Mouse (Mus musculus) CH12.LX (cell line): ENCODE measurements around the gene Pkn3. TPM values are rescaled to one million over a fixed set of nuclear protein-coding genes. Genes with fewer than 3 reads are reported as not detected.

Experiments
- DNase-seq: peaks from one replicate; pipeline ENCODE4 v3.0.0-alpha.2; 2013; ENCODE audit errors: extremely low read depth
- H3K27ac ChIP-seq: 2 replicates; pipeline ENCODE4 v1.5.1; 2012; ENCODE audit warnings: low read depth, mild to moderate bottlenecking, control low read depth, moderate library complexity; ENCODE audit not compliant: insufficient read depth
- H3K27me3 ChIP-seq: replicated peaks from 2 replicates; pipeline ENCODE3; 2012; ENCODE audit warnings: inconsistent platforms
- H3K36me3 ChIP-seq, 2 experiments: replicated peaks in 1 of 2; 2 replicates each; pipeline versions ENCODE3 to v1.6.1; 2012; ENCODE audit warnings: inconsistent platforms in 1 of 2, low read length in 1 of 2, mild to moderate bottlenecking in 1 of 2, mixed read lengths in 1 of 2, moderate library complexity in 1 of 2; ENCODE audit not compliant: control insufficient read depth in 1 of 2, insufficient read depth in 1 of 2
- H3K4me1 ChIP-seq, 2 experiments: 2 replicates each; pipeline ENCODE4 v1.6.1; 2012; ENCODE audit warnings: inconsistent platforms in 1 of 2, moderate library complexity in 1 of 2; ENCODE audit not compliant: insufficient read depth in 2 of 2, control insufficient read depth in 1 of 2
- H3K4me2 ChIP-seq: 2 replicates; pipeline ENCODE4 v1.6.1; 2012; ENCODE audit warnings: low read depth, mild to moderate bottlenecking, control low read depth; ENCODE audit not compliant: poor library complexity, insufficient read depth, severe bottlenecking
- H3K4me3 ChIP-seq, 3 experiments: fragments of 150-350 bp in 1 of 3; sonication (generic) in 1 of 3; replicated peaks in 1 of 3; 2 replicates each; pipeline versions ENCODE3 to v1.5.1; 2011 to 2012; ENCODE audit warnings: low read depth in 2 of 3, low read length in 2 of 3, mild to moderate bottlenecking in 2 of 3, moderate library complexity in 2 of 3, control low read depth in 1 of 3, improper control_type of control experiment in 1 of 3, inconsistent platforms in 1 of 3, mixed read lengths in 1 of 3; ENCODE audit not compliant: poor library complexity in 1 of 3
- H3K79me2 ChIP-seq: replicated peaks from 2 replicates; pipeline ENCODE4 v1.6.1; 2012; ENCODE audit warnings: mild to moderate bottlenecking, moderate library complexity; ENCODE audit not compliant: control insufficient read depth, poor library complexity, insufficient read depth, severe bottlenecking; ENCODE audit errors: extremely low read depth
- H3K9ac ChIP-seq: 2 replicates; pipeline ENCODE4 v1.6.1; 2012; ENCODE audit warnings: low read depth, mild to moderate bottlenecking, control low read depth, moderate library complexity; ENCODE audit not compliant: insufficient read depth
- H3K9me3 ChIP-seq: replicated peaks from 2 replicates; pipeline ENCODE3; 2012; ENCODE audit warnings: low read length, inconsistent platforms, mixed read lengths
- BHLHE40 ChIP-seq: IDR thresholded peaks from 2 replicates; pipeline ENCODE4 v1.6.1; 2011; ENCODE audit warnings: mild to moderate bottlenecking, low read depth, low read length, improper control_type of control experiment
- CHD1 ChIP-seq: IDR thresholded peaks from 2 replicates; pipeline ENCODE4 v1.6.1; 2012; ENCODE audit warnings: low read depth, low read length, improper control_type of control experiment, inconsistent platforms
- CHD2 ChIP-seq: IDR thresholded peaks from 2 replicates; pipeline ENCODE4 v1.6.1; 2011; ENCODE audit warnings: low read length, improper control_type of control experiment
- CTCF ChIP-seq, 2 experiments: IDR thresholded peaks in 1 of 2; conservative IDR thresholded peaks in 1 of 2; 2 replicates each; pipeline ENCODE4 v1.5.1; 2011 to 2012; ENCODE audit warnings: low read depth in 2 of 2, low read length in 2 of 2, improper control_type of control experiment in 1 of 2, inconsistent platforms in 1 of 2, mild to moderate bottlenecking in 1 of 2, moderate library complexity in 1 of 2
- E2F4 ChIP-seq: IDR thresholded peaks from 2 replicates; pipeline ENCODE4 v1.6.1; 2011; ENCODE audit warnings: low read depth, low read length, improper control_type of control experiment; ENCODE audit not compliant: insufficient replicate concordance
- ELF1 ChIP-seq: IDR thresholded peaks from 2 replicates; pipeline ENCODE4 v1.6.1; 2014; ENCODE audit warnings: low read depth, mild to moderate bottlenecking, inconsistent platforms, low read length, improper control_type of control experiment
- EP300 ChIP-seq: IDR thresholded peaks from 2 replicates; pipeline ENCODE4 v1.6.1; 2011; ENCODE audit warnings: low read length, improper control_type of control experiment
- ETS1 ChIP-seq: conservative IDR thresholded peaks from 2 replicates; pipeline ENCODE4 v1.6.1; 2012; ENCODE audit warnings: low read depth, mild to moderate bottlenecking, inconsistent platforms, low read length, improper control_type of control experiment, moderate library complexity
- GABPA ChIP-seq: IDR thresholded peaks from 2 replicates; pipeline ENCODE4 v1.6.1; 2012; ENCODE audit warnings: low read depth, low read length, improper control_type of control experiment, inconsistent platforms; ENCODE audit not compliant: insufficient replicate concordance
- HCFC1 ChIP-seq: IDR thresholded peaks from 2 replicates; pipeline ENCODE4 v1.6.1; 2012; ENCODE audit warnings: low read depth, mild to moderate bottlenecking, inconsistent platforms, low read length, improper control_type of control experiment
- IRF4 ChIP-seq: IDR thresholded peaks from 2 replicates; pipeline ENCODE4 v1.6.1; 2014; ENCODE audit warnings: low read depth, mild to moderate bottlenecking, inconsistent platforms, low read length, improper control_type of control experiment
- JUN ChIP-seq: IDR thresholded peaks from 2 replicates; pipeline ENCODE4 v1.6.1; 2011; ENCODE audit warnings: low read depth, mild to moderate bottlenecking, low read length, improper control_type of control experiment, moderate library complexity; ENCODE audit not compliant: insufficient read depth
- JUND ChIP-seq: conservative IDR thresholded peaks from 2 replicates; pipeline ENCODE4 v1.6.1; 2011; ENCODE audit warnings: low read depth, low read length, improper control_type of control experiment
- KAT2A ChIP-seq: IDR thresholded peaks from 2 replicates; pipeline ENCODE4 v1.6.1; 2012; ENCODE audit warnings: low read length, improper control_type of control experiment, inconsistent platforms; ENCODE audit not compliant: insufficient replicate concordance
- MAFK ChIP-seq: IDR thresholded peaks from 2 replicates; pipeline ENCODE4 v1.6.1; 2011; ENCODE audit warnings: low read length, improper control_type of control experiment; ENCODE audit not compliant: insufficient replicate concordance
- MAX ChIP-seq: IDR thresholded peaks from 2 replicates; pipeline ENCODE4 v1.6.1; 2011; ENCODE audit warnings: low read length, improper control_type of control experiment
- MAZ ChIP-seq: IDR thresholded peaks from 2 replicates; pipeline ENCODE4 v1.6.1; 2012; ENCODE audit warnings: low read depth, mild to moderate bottlenecking, inconsistent platforms, low read length, improper control_type of control experiment, moderate library complexity
- MEF2A ChIP-seq: IDR thresholded peaks from 2 replicates; pipeline ENCODE4 v1.6.1; 2014; ENCODE audit warnings: low read depth, mild to moderate bottlenecking, inconsistent platforms, low read length, improper control_type of control experiment, borderline replicate concordance
- MXI1 ChIP-seq: IDR thresholded peaks from 2 replicates; pipeline ENCODE4 v1.6.1; 2011; ENCODE audit warnings: mild to moderate bottlenecking, low read depth, low read length, improper control_type of control experiment
- MYC ChIP-seq: IDR thresholded peaks from 2 replicates; pipeline ENCODE4 v1.6.1; 2011; ENCODE audit warnings: low read depth, mild to moderate bottlenecking, improper control_type of control experiment, low read length
- NELFE ChIP-seq: IDR thresholded peaks from 2 replicates; pipeline ENCODE4 v1.6.1; 2011; ENCODE audit warnings: low read depth, low read length, improper control_type of control experiment
- NRF1 ChIP-seq: IDR thresholded peaks from 2 replicates; pipeline ENCODE4 v1.6.1; 2014; ENCODE audit warnings: low read depth, mild to moderate bottlenecking, inconsistent platforms, low read length, improper control_type of control experiment, moderate library complexity
- PAX5 ChIP-seq: IDR thresholded peaks from 2 replicates; pipeline ENCODE4 v1.6.1; 2012; ENCODE audit warnings: low read length, inconsistent platforms, mixed read lengths
- POLR2A ChIP-seq: IDR thresholded peaks from 2 replicates; pipeline ENCODE4 v1.6.1; 2011; ENCODE audit warnings: low read depth, mild to moderate bottlenecking, improper control_type of control experiment, low read length
- POLR2AphosphoS2 ChIP-seq: IDR thresholded peaks from 2 replicates; pipeline ENCODE4 v1.6.1; 2011; ENCODE audit warnings: low read depth, low read length, improper control_type of control experiment
- RAD21 ChIP-seq: IDR thresholded peaks from 2 replicates; pipeline ENCODE4 v1.6.1; 2011; ENCODE audit warnings: low read depth, mild to moderate bottlenecking, low read length, improper control_type of control experiment, moderate library complexity
- RCOR1 ChIP-seq: conservative IDR thresholded peaks from 2 replicates; pipeline ENCODE4 v1.6.1; 2012; ENCODE audit warnings: low read depth, mild to moderate bottlenecking, inconsistent platforms, low read length, improper control_type of control experiment
- SIN3A ChIP-seq: IDR thresholded peaks from 2 replicates; pipeline ENCODE4 v1.6.1; 2012; ENCODE audit warnings: low read length, improper control_type of control experiment, inconsistent platforms
- SMC3 ChIP-seq: IDR thresholded peaks from 2 replicates; pipeline ENCODE4 v1.6.1; 2011; ENCODE audit warnings: low read depth, low read length, improper control_type of control experiment
- TBP ChIP-seq: conservative IDR thresholded peaks from 2 replicates; pipeline ENCODE4 v1.6.1; 2011; ENCODE audit warnings: low read depth, low read length, improper control_type of control experiment
- TCF12 ChIP-seq: IDR thresholded peaks from 2 replicates; pipeline ENCODE4 v1.6.1; 2014; ENCODE audit warnings: low read depth, mild to moderate bottlenecking, inconsistent platforms, low read length, improper control_type of control experiment
- UBTF ChIP-seq: IDR thresholded peaks from 2 replicates; pipeline ENCODE4 v1.6.1; 2012; ENCODE audit warnings: low read depth, mild to moderate bottlenecking, inconsistent platforms, low read length, improper control_type of control experiment, moderate library complexity
- USF1 ChIP-seq: IDR thresholded peaks from 2 replicates; pipeline ENCODE4 v1.6.1; 2014; ENCODE audit warnings: low read depth, mild to moderate bottlenecking, inconsistent platforms, low read length, improper control_type of control experiment
- USF2 ChIP-seq: conservative IDR thresholded peaks from 2 replicates; pipeline ENCODE4 v1.6.1; 2011; ENCODE audit warnings: low read depth, low read length, improper control_type of control experiment
- ZC3H11A ChIP-seq: IDR thresholded peaks from 2 replicates; pipeline ENCODE4 v1.6.1; 2012; ENCODE audit warnings: low read depth, mild to moderate bottlenecking, inconsistent platforms, low read length, improper control_type of control experiment
- ZKSCAN1 ChIP-seq: IDR thresholded peaks from 2 replicates; pipeline ENCODE4 v1.6.1; 2012; ENCODE audit warnings: low read depth, inconsistent platforms, low read length, improper control_type of control experiment, borderline replicate concordance
- ZMIZ1 ChIP-seq: IDR thresholded peaks from 2 replicates; pipeline ENCODE4 v1.6.1; 2012; ENCODE audit warnings: low read depth, mild to moderate bottlenecking, inconsistent platforms, low read length, improper control_type of control experiment
- ZNF384 ChIP-seq: IDR thresholded peaks from 2 replicates; pipeline ENCODE4 v1.6.1; 2012; ENCODE audit warnings: low read depth, low read length, improper control_type of control experiment, inconsistent platforms
- dilution Hi-C: fragments of 300-500 bp; cut with MboI; formaldehyde crosslinking; loops from 2 replicates; pipeline ENCODE4 v1.14.3; 2020; ENCODE audit warnings: low sequenced_read_pairs; ENCODE audit not compliant: extremely low pct_unique_long_range_greater_than_20kb, extremely low pct_ligation_motif_present
- in situ Hi-C: fragments of 300-500 bp; cut with MboI; formaldehyde crosslinking; loops from 3 replicates; pipeline ENCODE4 v1.14.3; 2019; ENCODE audit warnings: low sequenced_read_pairs, low pct_ligation_motif_present, low pct_unique_long_range_greater_than_20kb, mixed read lengths
- polyA plus RNA-seq: library from polyadenylated mRNA; unstranded; fragments of >175 nt; gene quantifications from 2 replicates; pipeline ENCODE4 v1.2.1, GENCODE M21; 2012; ENCODE audit warnings: low read depth; ENCODE audit not compliant: insufficient read length
- total RNA-seq, 2 experiments: library from RNA; depleted of rRNA; stranded (reverse); fragments of 300-350 nt in 1 of 2; fragments of >200 nt in 1 of 2; gene quantifications; 2 replicates each; pipeline ENCODE4 v1.2.3; 2012 to 2014

Gene Pkn3
- total and polyA plus RNA-seq, 3 experiments = 4.7 to 8.3 (median 6.7) TPM

- in situ Hi-C loops = loop anchor here (5.0 kb wide), 1 partner anchor 48 kb away; the partner anchor contains the start of gene Endog
Measured at GRCm38 (mm10) chr2:30124472-30125274, 47.2 kb downstream of the Pkn3 start, which contains the start of gene Zer1. Gene Zer1 (minus strand): TSS chr2:30124585.

DNA sequence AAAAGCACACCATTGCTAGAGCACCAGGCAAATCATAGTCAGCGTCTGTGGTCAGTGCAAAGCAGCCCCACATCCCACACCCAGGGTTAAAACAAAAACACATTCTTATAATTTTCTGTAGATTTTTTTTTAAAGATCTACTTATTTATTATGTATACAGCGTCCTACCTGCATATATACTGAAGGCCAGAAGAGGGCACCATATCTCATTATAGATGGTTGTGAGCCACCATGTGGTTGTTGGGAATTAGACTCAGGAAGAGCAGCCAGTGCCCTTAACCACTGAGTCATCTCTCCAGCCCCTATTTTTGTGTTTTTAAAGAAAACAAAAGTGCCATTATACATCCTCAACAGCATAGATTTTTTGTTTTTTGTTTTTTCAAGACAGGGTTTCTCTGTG is 51.3 kb downstream of the Pkn3 start:
- Histone ChIP-seq H3K4me2 (no peak overlapping the region), H3K27ac (no peak overlapping the region), H3K36me3 (no peaks in the 10 kb centered on the region), H3K4me3 (no peak overlapping the region), H3K79me2 (no peaks in the 10 kb centered on the region), H3K4me1 (peaks cover 0 to 18% of the 10 kb centered on the region in 2 experiments; a peak in 2 of 4 replicates), H3K27me3 (no peaks in the 10 kb centered on the region), H3K9ac (no peak overlapping the region), H3K9me3 (no peaks in the 10 kb centered on the region)
- DNase-seq = peak; percentile 49
- dilution Hi-C loops (no loop called here), in situ Hi-C loops (no loop called here)
- no peak for TF ChIP-seq CHD1
- TF ChIP-seq POLR2AphosphoS2 = no peak
- TF ChIP-seq TBP = no peak
- no peak for TF ChIP-seq PAX5
- TF ChIP-seq ZKSCAN1 = no peak
- TF ChIP-seq GABPA = no peak
- no peak for TF ChIP-seq KAT2A
- TF ChIP-seq JUND = no peak
- TF ChIP-seq MAFK = no peak
- TF ChIP-seq NELFE = no peak
- no peak for TF ChIP-seq ETS1
- TF ChIP-seq EP300 = no peak
- TF ChIP-seq MYC = peak; percentile 91
- TF ChIP-seq NRF1 = no peak
- peak; percentile 58 for TF ChIP-seq SMC3
- TF ChIP-seq MAX = peak; percentile 48; the same call in 1 of the 2 replicates

More at GRCm38 (mm10) chr2:30124472-30125274, 47.2 kb downstream of the Pkn3 start, which contains the start of gene Zer1:
- H3K27me3 ChIP-seq = no peaks in the 10 kb centered on the region
- H3K4me2 ChIP-seq = peak within 1 kb of the TSS; percentile 63
- DNase-seq = peak; percentile 90
- dilution Hi-C loops = no loop called here
- no peaks in the 10 kb centered on the region for H3K9me3 ChIP-seq
- peaks cover 0 to 24% of the 10 kb centered on the region in 2 experiments for H3K36me3 ChIP-seq
- peak within 1 kb of the TSS; percentile 86 for H3K9ac ChIP-seq
- peaks cover 4 to 34% of the 10 kb centered on the region in 2 experiments for H3K4me1 ChIP-seq
- H3K27ac ChIP-seq = peak within 1 kb of the TSS; percentile 35
- no peak for TF ChIP-seq ZNF384
- TF ChIP-seq SIN3A = peak; percentile 91
- TF ChIP-seq ZKSCAN1 = no peak
- peak; percentile 88 for TF ChIP-seq HCFC1
- TF ChIP-seq CTCF (conservative IDR thresholded peaks at IDR 0.05 in 1 of 2, IDR thresholded peaks at IDR 0.05 in 1 of 2; ENCODE audit: low read depth in 2 of 2, low read length in 2 of 2) = no peak
- TF ChIP-seq POLR2AphosphoS2 = peak; percentile 47; the same call in 1 of the 2 replicates
- no peak for TF ChIP-seq SMC3
- no peak for TF ChIP-seq RAD21
- peak; percentile 79 for TF ChIP-seq MXI1
- peak; percentile 77 for TF ChIP-seq ZMIZ1
- TF ChIP-seq NELFE = peak; percentile 87
- TF ChIP-seq ELF1 = peak; percentile 86
- TF ChIP-seq TCF12 = peak; percentile 90
- TF ChIP-seq ZC3H11A = no peak
- TF ChIP-seq JUND = no peak
- no peak for TF ChIP-seq MAFK
- TF ChIP-seq CHD1 = no peak
- no peak for TF ChIP-seq RCOR1
- no peak for TF ChIP-seq JUN
- TF ChIP-seq PAX5 = no peak
- TF ChIP-seq TBP = no peak; the same call in 1 of the 2 replicates
- no peak for TF ChIP-seq UBTF
- TF ChIP-seq GABPA = no peak; the same call in 1 of the 2 replicates
- peak; percentile 74 for TF ChIP-seq MAZ
- TF ChIP-seq ETS1 = peak; percentile 48
- no peak for TF ChIP-seq USF2
- no peak for TF ChIP-seq USF1
- peak; percentile 72; the same call in 1 of the 2 replicates for TF ChIP-seq KAT2A
- TF ChIP-seq IRF4 = peak; percentile 46; the same call in 1 of the 2 replicates
- TF ChIP-seq CHD2 = peak; percentile 71; the same call in 1 of the 2 replicates
- TF ChIP-seq BHLHE40 = peak; percentile 74
- TF ChIP-seq MAX = no peak
- TF ChIP-seq MYC = peak; percentile 37; the same call in 1 of the 2 replicates
- no peak for TF ChIP-seq E2F4
- peak; percentile 91 for TF ChIP-seq POLR2A
- peak; percentile 61 for TF ChIP-seq MEF2A
- TF ChIP-seq NRF1 = peak; percentile 45
- no peak for TF ChIP-seq EP300
- H3K79me2 ChIP-seq = no peaks in the 10 kb centered on the region
- peak within 1 kb of the TSS; percentile 76 to 94 (median 88) for H3K4me3 ChIP-seq
